Mouse (Mus musculus) fibroblast of lung, adult 2 months (primary cell): ENCODE data around the gene Aldh3b2.

Source experiments
- DNase-seq: peaks from one replicate; pipeline ENCODE4 v3.0.0-alpha.2; 2011; ENCODE audit warnings: low read depth

The Aldh3b2 gene

DNA sequence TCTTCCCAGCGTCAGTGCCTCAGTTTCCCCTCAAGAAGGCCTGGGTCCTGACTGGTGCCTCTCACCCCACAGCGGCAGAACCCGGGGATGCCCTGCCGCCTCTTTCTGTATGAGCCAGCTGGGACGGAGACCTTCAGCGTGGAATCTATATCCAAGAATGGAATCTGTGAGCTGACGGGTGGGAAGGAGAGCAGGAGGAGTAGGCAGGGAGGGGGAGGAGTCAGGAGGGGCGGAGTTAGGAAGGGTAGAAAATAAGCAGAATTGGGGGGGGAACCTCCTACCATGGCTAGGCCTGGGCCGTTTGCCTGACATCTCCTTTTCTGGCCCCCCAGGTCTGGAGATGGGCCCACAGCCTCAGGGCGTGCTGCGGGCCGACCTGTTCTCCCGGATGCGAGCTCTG is 15.9 kb downstream of the Aldh3b2 start:
- DNase-seq: no peak

DNA sequence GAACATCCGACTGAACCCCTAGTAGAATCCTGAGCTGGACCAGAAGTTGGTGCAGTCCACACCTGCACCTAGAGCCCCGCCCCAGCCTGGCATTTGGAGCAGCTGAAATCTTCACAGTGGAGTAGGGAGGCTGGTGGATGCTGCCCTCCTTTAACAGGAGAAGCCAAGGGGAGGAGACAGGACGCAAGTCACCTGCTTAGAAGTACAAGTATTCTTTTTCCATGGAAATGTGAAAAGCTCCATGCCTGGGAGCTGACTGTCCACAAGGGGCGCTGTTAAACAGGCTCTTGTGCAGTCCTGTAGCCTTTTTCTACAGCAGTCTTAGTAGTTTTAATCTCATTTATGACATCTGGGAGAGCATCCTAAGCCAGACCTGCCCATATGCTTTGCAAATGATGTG is 16.6 kb downstream of the Aldh3b2 start:
- no peak for DNase-seq

DNA sequence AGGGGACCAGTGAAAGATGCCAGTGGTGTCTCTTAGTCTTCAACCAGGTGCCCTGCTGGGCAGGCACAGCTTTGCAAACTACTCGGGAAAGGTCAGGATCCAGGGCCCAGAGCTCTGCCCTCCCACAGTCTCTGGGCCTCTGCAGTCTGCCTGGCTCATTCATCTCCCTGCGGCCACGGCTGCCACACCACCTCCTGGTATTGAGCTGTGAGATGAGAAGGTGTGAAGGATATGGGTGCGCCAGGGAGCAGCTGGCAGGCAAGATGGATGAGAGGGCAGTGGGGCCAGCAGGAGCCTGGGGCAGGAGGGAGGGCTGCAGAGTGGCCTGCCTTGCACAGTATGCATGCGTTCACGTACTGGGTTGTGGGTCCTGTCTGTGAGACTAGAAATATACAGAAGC is 18.7 kb downstream of the Aldh3b2 start:
- no peak for DNase-seq

DNA sequence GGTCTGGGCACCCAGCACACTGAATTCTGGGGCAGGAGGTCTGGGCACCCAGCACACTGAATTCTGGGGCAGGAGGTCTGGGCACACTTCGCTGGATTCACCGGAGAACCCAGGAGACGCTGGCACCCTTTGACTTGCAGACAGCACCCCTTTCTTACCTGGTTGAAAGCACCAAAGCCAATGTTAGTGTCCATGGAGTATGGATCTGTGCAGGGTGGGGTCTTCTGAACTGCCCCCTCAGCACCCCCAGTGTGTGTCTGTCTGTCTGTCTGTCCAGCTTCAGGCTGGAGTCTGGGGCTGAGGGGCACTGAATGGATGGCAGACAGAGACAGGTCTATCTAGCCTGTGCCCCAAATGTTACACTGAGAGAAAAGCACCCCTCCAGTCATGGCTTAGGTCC is 19.4 kb downstream of the Aldh3b2 start:
- no peak for DNase-seq

DNA sequence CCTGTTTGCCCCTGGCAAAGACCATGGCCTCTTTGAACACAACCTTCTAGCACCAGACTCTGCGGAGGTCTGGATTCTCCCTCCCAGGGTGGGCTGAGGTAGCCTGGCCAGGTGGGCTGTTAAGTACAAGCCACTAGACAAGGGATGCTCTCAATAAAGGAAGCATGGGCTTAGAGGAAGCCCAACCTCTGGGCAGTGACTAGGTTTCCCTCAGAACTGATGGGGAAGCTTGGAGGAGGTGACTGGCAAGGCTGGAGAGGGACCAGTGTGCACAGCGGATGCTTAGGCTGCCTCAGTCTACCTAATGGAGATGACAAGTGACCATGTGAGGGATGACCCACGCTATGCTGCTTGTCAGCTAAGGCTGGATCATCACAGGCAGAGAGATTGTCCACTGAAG is 19.8 kb downstream of the Aldh3b2 start:
- DNase-seq: no peak

DNA sequence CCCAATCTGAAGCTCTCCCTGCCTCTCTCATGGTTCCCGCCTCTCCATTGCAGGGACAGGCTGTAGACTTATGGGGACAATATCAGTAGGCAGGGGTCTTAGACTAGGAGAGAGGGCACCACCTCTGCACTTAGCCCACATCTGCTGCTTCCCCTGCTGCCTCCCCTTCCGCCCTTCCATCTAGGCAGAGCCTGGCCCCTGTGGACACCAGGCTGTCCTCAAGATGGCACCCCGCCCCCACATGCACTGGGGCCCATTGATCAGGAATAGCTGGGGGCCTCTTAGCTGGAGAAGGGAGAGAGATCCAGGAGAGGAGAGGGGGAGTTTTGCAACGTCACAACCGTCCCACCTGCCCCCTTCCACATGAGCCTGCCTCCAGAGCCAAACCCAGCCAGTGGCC is 20.3 kb downstream of the Aldh3b2 start, which contains the start of gene Tbx10:
Gene Tbx10, plus strand, starts transcription at position 337 of the 400 bp plus-strand sequence.
- DNase-seq: no peak

DNA sequence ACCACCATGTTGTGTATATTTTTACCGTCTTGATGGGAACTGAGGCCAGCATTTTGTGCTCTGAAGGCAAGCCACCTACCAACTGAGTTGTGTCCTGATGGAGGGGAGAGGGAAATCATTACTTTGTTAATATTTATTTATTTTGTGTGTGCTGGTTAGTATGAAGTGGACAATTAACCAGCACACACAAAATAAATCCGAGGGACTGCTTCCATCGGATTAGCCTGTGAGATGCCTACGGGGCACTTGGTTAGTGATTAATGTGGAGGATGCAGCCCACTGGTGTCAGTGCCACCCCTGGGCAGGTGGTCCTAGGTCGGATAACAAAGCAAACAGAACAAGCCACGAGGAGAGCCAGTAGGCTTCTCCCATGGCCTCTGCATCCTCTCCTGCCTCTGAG is 22.8 kb downstream of the Aldh3b2 start:
- DNase-seq: no peak

DNA sequence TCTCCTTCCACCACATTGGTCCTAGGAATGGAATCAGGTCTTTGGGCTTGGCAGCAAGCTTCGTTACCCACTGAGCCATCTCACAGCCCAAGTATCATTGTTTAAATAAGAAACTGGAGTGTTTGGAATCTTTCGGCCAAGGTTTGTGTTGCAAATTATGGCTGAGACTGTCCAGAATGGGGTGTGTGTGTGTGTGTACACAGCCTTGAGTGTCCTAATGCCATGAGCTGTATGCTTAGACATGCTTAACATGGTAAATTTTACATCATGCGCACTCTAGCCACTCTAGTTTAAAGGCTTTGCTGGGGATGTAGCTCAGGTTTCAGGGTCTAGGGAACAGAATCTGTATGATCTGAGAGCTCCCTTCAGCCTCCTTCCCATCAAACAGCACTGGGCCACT is 23.4 kb downstream of the Aldh3b2 start:
- no peak for DNase-seq

DNA sequence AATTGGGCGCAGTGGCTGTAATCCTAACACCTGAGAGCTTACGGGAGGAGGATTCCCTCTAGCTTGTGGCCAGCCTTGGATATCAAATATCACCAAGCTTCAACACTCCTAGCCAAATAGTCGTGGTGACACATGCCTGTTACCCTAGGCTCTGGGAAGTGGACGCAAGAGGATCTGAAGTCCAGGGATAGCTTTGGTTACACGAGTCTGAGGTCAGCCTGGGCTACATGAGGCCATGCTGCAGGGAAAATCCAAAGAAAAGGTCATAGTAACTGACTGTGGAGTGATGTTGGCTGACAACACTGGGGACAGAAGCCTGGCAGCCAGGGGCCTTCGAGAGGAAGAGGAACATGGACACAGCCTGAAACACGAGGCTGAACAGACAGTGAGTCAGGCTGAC is 24.0 kb downstream of the Aldh3b2 start:
- DNase-seq: no peak

DNA sequence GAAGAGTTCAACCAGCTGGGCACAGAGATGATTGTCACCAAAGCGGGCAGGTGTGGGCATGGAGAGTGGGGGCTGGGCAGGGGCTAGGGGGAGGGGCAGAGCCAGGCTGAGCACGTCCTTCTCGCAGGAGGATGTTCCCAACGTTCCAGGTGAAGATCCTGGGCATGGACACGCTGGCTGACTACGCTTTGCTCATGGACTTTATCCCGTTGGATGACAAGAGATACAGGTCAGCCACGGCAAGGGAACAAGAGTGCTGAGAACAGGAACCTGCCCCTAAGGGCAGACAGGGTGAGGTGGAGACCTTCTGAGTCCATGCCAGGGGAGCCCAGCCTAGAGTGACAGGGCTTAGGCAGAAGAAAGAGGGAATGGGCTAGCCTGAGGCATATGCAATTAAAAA is 24.6 kb downstream of the Aldh3b2 start:
- DNase-seq: no peak

DNA sequence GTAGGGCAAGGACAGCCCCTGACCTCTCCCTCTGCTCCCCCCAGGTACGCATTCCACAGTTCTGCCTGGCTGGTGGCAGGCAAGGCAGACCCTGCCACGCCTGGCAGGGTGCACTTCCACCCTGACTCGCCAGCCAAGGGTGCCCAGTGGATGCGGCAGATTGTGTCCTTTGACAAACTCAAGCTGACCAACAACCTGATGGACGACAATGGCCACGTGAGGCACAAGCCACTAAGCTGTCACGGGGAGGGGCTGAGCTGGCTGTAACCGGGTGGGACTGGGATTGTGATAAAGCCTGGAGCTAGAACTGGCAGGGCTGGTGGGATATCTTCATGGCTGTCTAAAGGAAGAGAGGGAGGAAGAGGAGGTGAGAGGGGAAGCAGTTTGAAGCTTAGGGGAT is 25.1 kb downstream of the Aldh3b2 start:
- no peak for DNase-seq

DNA sequence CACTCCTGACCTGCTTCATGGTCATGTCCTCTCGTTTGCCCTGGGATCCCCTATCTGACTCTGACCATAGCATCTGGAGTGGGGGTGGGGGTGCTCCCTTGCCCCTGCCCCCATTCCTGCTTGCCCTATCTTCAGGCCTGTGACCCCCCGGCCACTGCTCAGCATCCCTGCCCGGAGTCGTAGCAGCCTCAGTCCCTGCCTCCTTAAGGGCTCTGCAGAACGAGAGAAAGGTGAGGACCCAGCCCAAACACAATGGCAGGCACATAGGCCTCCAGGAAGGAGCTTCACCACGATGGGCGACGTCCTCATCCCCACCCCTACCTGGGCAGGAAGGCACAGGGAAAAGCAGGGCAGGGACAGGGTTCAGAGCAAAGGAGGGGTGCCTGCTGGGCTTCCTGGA is 26.2 kb downstream of the Aldh3b2 start:
- no peak for DNase-seq

DNA sequence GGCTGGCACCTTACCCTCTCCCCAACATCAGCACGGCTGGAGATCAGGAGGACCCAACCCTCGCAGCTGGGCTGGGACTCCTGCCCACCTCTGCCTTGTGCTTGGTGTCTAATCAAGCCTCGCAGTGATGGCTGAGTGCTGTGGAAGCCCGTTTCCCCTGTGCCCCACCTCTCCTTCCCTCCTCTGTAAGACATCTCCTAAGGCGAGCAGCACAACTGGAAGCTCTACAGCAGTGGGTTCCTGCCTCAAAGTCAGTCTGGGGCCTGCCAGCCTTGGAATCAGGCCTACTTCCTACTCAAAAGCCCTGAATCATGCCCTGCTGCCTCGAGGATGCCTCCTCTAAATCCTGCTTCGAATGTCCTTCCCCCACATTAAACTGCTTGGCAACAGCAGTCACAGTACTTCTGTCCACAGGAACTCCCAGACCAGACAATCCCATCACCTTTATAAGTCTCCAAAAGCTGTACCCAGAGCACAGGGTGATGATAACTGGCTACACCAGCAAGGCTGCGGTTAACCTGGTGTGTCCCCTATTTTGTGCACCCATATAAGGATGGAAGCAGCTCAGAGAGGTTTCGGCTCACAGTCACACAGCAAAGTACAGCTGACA is 27.1 kb downstream of the Aldh3b2 start:
- DNase-seq: no peak

DNA sequence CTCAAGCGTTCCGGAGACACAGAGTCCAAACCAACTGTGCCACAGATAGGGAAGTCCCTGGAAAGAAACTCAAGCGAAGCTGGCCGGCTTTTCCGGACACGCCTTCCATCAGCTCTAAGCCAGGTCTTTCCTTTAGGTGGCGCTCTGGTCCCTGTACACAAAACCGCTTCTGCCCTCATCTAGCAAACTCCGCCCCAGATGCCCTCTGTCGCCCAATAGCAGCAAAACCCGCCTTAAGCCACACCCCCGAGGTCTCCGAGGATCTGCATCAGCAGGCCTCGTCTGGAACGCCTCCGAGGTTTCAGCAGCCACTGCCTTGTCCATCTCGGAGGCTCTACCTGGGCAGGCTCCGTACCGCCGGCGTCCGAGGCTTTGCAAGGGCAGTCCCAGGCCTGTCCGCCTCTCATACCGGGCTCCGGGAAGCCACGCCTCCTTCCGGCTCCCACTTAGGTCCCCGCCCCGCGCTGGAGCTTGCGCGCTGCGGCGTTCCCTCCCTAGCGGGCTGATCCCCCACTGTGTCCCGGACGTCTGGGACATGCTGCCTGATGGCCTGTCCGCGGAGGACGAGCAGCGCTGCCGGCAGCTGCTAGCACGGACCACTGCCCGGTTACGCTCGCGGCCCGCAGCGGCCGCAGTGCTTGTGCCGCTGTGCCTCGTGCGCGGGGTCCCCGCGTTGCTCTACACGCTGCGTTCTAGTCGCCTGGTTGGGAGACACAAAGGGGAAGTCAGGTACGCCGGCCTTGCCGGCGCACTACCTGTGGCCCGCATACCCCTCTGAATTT is 28.2 kb downstream of the Aldh3b2 start, which contains the start of the genes Nudt8 and Gm49405:
Gene Nudt8, plus strand, starts transcription at position 462 of the 782 bp plus-strand sequence.
Gene Gm49405, plus strand, starts transcription at position 508 of the 782 bp plus-strand sequence.
- peak; percentile 96 for DNase-seq

DNA sequence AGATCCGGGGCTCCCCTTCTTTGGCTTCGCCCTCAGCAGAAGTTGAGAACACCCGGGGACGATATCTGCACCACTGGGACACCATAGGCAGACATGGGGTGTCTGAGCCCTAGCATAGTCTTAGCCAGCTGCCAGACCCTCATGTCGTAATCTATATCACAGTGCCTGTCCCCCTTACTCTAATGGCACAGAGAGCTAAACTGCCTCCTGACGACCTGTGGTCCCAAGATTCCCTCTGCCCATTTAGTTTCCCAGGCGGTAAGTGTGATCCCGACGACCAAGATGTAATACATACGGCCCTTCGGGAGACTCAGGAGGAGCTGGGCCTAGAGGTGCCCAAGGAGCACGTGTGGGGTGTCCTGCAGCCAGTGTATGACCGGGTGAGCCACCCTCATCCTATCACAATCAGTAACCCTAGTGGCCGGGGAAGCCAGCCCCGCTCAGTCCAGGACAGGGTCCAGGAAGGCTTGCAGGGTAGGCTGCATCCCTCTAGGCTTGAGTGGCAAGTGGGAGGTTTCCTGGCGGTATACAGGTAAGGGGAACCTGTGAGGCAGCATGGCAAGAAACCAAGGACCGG is 28.9 kb downstream of the Aldh3b2 start:
- DNase-seq: no peak

DNA sequence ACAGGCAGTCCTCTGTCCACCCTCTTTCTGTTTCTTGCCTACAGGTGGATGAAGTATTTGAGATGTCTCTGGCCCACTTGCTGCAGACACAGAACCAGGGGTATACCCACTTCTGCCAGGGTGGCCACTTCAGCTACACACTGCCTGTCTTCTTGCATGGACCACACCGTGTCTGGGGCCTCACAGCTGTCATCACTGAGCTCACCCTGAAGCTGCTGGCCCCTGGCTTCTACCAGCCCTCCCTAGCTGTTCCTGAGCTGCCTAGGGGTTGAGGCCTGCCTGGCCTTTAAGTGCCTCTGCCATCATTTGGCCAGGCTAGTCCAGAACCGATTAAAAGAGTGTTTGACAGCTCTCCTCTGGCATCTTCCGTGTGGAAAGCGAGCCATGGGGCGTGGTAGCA is 29.6 kb downstream of the Aldh3b2 start:
- DNase-seq: no peak

DNA sequence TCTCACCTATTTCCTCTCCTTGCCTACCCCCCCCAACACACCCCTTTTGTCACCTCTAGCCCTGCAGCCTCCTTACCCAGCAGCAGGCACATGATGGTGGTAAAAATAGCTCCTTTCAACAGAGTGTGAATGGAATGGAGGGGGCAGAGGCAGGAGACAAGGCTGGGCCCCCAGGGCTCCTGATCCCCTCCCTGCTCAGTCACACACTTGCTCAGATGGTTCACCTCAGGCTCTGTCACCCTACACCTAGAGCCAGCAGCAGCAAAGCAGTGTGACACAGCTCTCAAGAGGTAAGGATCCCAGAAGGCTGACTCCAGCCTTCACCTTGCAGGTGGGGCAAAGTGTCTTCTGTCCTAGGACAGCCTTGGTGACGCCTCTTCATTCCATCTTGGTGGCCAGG is 31.0 kb downstream of the Aldh3b2 start, which contains the start of gene Doc2g:
Gene Doc2g, plus strand, starts transcription at position 202 of the 400 bp plus-strand sequence.
- no peak for DNase-seq

DNA sequence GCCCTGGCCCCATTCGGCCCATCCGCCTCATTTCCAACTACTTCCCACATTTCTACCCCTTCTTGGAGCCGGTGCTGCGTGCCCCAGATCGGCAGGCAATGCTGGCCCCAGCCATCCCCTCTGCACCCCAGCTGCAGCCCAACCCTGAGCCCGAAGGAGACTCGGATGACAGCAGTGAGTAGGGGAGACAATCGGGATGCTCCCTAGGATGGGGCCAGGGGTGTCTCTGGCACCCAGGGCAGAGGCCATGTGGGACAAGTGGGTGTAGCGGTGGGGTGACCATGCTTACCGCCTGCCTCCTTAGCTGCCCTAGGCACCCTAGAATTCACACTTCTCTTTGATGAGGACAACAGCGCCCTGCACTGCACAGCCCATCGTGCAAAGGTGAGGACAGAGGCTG is 31.5 kb downstream of the Aldh3b2 start:
- no peak for DNase-seq

DNA sequence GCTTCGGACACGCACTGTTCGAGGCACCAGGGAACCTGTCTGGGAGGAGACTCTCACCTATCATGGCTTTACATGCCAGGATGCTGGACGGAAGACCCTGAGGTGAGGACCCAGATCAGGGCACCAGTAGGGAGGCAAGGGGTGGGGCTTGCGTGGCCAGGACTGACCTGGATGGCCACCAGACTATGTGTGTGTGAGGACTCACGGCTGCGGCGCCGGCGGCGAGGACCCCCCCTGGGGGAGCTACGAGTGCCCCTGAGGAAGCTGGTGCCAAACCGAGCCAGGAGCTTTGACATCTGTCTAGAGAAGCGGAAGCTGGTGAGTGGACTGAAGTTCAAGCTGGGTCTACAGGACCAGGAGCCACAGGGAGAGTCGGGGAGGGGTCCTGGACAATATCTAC is 32.2 kb downstream of the Aldh3b2 start:
- no peak for DNase-seq

DNA sequence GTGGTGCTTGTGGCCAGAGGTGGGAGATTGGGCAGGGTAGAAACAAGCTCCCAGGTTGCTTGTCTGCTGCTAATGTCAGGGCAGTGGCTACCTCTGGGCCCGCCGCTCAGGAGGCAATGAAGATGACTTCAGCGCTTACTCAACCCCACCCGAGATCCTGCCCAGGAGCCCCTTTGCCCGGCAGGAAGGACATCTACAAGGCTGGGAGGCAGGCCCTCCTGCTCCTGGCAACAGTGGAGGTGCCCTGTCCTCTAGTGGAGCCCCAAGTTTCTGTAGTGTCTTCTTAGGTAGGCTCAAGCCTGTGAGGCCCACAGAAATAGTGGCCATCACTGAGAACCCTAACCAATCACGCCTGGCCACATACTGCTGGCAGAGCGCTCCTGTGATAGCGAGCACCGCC is 33.0 kb downstream of the Aldh3b2 start:
- DNase-seq: no peak

DNA sequence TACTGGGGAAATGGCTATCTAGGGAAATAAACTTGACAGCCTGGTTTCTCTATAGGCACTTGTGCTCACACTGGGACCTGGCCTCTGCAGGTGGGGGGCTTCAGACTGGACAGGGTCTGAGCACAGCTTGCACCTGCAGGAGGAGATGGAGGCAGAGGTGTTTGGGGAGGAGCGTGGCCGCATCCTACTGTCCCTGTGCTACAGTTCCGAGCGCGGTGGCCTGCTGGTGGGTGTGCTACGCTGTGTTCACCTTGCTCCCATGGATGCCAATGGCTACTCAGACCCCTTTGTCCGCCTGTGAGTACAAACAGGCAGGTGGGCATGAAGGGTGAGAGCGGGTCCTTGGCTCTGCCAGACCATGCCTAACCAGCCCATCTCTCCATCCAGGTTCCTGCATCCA is 33.8 kb downstream of the Aldh3b2 start:
- DNase-seq: no peak

DNA sequence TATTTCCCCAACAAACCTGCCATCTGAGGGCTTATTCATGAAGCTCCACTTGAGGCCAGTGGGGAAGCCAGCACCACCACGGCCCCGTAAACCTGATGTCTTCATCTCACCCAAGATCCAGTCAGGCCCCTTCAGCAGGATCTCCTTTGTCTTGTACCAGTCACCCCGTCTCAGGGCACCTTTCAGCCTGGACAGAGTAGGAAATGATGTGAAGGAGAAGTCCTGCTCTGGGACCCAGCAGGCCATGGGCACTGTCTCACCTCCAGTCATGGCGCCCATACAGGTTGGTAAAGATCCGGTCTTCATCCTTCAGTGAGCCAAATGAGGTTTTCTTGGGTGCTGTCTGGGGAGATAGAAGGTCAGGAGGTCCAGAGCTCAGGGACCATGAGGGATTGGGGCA is 39.0 kb downstream of the Aldh3b2 start:
- no peak for DNase-seq

DNA sequence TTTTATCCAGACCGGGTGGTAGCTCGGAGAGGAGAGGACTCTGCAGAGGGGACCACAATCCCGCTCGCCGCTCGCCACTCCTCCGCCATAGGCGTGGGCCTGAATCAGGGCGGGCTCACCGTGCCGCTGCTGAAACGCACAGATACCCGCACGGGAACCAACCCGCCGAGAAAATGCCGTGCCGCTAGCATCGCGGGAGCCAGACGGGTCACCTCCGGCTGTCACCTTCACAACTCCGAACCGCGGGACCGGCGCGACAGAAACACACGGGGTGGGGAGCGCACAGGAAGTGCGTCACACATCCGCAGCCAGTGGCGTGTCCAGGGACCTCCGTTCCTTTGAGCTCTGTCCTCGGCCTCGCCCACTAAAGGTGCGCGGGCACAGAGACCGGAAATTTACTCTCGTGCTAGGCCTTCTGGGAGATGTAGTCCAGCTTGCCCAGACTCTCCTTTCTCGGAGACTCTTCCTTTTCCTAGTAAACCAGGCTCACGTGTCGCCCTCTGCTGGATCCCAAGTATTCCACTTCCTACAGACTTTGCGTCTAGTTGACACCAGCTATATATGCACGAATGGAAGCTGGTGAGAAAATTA is 40.4 kb downstream of the Aldh3b2 start, which contains the start of gene Ndufv1:
Gene Ndufv1, minus strand, starts transcription at position 375 of the 591 bp plus-strand sequence.
- peak; percentile 99 for DNase-seq
